Mouse (Mus musculus): ENCODE measurements around the gene Fbxw2. TPM values are rescaled to one million over a fixed set of nuclear protein-coding genes. Genes with fewer than 3 reads are reported as not detected.

The Fbxw2 gene
- total RNA-seq, 2 experiments from 2014 or later: 90.7 to 98.6 TPM

Other genes starting within 250 kb of the Fbxw2 start
- 100 to 1,000 TPM; 105 to 106 TPM for gene Gapvd1, start 71.1 kb downstream of the Fbxw2 start, total RNA-seq (2021)
- gene Hspa5, start 54.3 kb downstream of the Fbxw2 start, total RNA-seq (2021): 100 to 1,000 TPM; 260 to 334 TPM
- 10 to 100 TPM; 25.8 to 26.2 TPM for gene Rabepk, start 26.4 kb downstream of the Fbxw2 start, total RNA-seq (2021)
- gene Gm34653, start 6.7 kb upstream of the Fbxw2 start, total RNA-seq (2021): not detected
- gene Cutal, start 48.1 kb upstream of the Fbxw2 start, total RNA-seq (2021): under 1 TPM; 0.25 to 0.26 TPM
- 10 to 100 TPM; 27.4 to 30.8 TPM for gene Psmd5, start 48.7 kb upstream of the Fbxw2 start, total RNA-seq (2021)
- gene Phf19, start 87.7 kb upstream of the Fbxw2 start, total RNA-seq (2021): under 1 TPM; 0.68 to 0.82 TPM
- gene Traf1, start 135.5 kb upstream of the Fbxw2 start, total RNA-seq (2021): under 1 TPM; 0.59 to 0.78 TPM
- under 1 TPM; 0.47 to 0.77 TPM for gene Hc, start 235.1 kb upstream of the Fbxw2 start, total RNA-seq (2021)